Mouse (Mus musculus): ENCODE results near the gene Artn. TPM values are rescaled to one million over a fixed set of nuclear protein-coding genes. Genes with fewer than 3 reads are reported as not detected.

Gene Artn
- polyA plus RNA-seq, 1 experiment, result 1.2 TPM

DNA sequence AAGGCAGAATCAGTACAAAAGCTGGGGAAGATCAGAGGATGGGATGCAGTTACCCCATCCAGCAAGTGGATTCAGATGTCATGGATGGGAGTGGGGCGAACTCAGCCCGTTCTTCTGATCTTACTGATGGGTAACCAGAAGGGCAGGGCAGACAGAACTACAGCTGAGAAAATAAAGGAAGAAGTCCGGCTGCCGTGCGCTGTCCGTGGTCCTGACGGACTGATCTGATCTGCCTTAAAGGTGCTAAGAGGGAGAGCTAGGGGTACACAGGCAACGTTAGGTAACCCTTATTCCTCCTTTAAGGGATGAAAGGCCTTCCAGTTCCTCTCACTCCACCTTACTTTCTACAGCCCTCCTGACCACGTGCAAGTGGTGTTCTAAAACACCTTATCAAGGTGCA lies 36.2 kb downstream of the Artn start:
- Histone ChIP-seq H3K36me3 (ENCODE audit: control insufficient read depth, insufficient read depth, low read length) (peaks cover 3% of the 10 kb centered on the region; the same call in 1 of the 2 replicates), H3K27ac (ENCODE audit: insufficient read depth, low read depth, low read length) (no peak overlapping the region), H3K27me3 (replicated peaks; ENCODE audit: control insufficient read depth, insufficient read depth, low read length) (no peaks in the 10 kb centered on the region), H3K4me3 (ENCODE audit: insufficient read depth, low read depth, low read length) (no peak overlapping the region), H3K4me1 (ENCODE audit: control insufficient read depth, insufficient read depth, low read length) (0 out of 2 replicates have a peak, but pooled peaks cover 2% of the 10 kb centered on the region)
- TF ChIP-seq CTCF (conservative IDR thresholded peaks at IDR 0.05; ENCODE audit: insufficient read depth, insufficient read length, low read depth, low read length) (no peak), POLR2A (IDR thresholded peaks at IDR 0.05; ENCODE audit: low read depth, low read length) (no peak)
- WGBS, result 11% methylated on average over 9 of the region's 9 CpGs
- peak; percentile 62 for DNase-seq

DNA sequence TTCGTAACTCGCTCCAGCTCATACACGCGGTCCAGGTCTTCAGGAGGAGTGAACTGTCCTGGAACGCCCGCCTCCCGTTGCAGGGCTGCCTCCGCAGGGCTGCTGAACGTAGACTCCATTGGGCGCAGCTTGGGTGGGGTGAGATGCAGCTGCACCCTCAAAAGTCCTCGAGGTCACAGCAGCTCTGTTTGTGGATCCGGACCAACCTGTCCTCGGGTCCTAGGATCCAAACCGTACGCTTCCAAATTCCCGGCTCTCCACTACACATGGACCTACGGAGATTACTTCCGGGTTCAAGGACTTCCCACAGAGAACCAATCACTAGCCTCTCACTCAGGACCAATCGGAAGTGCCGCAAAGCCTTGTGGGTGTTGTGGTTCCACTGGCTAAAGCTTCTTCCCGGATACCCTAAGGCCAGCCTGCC lies 37.8 kb downstream of the Artn start, which contains the start of gene Dph2:
Gene Dph2 (minus strand): TSS at position 295 of the 424 bp plus-strand sequence.
- 0 out of 2 replicates have a peak, but pooled peaks cover 2% of the 10 kb centered on the region for H3K4me1 ChIP-seq (ENCODE audit: control insufficient read depth, insufficient read depth, low read length)
- peak; percentile 94 for DNase-seq
- no peak for TF ChIP-seq CTCF (conservative IDR thresholded peaks at IDR 0.05; ENCODE audit: insufficient read depth, insufficient read length, low read depth, low read length)
- TF ChIP-seq POLR2A (IDR thresholded peaks at IDR 0.05; ENCODE audit: low read depth, low read length), result no peak
- H3K4me3 ChIP-seq (ENCODE audit: insufficient read depth, low read depth, low read length), result peak within 1 kb of the TSS; percentile 64
- H3K27me3 ChIP-seq (replicated peaks; ENCODE audit: control insufficient read depth, insufficient read depth, low read length), result no peaks in the 10 kb centered on the region
- no peaks in the 10 kb centered on the region for H3K36me3 ChIP-seq (ENCODE audit: control insufficient read depth, insufficient read depth, low read length)
- no peak within 1 kb of the TSS for H3K27ac ChIP-seq (ENCODE audit: insufficient read depth, low read depth, low read length)
- under 1% methylated on average over 21 of the region's 21 CpGs for WGBS

DNA sequence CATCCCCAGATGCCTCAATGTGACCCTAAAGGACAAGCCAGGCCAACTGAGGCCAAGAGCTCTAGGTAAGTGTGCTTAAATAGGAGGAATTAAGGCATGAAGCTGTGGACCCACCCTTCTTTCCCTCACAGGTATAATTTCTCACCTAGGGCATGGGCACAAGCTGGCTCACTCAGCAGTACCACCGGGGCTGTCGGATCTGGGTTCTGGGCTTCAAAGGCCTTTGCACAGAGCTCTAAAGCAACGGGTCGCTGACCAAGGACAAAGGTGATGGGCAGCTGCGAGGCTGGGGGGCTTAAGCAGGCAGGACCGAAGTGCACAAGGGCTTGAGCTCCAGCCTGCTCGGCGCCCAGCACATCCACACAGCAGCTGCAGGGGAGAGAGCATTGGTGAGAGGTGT lies 38.8 kb downstream of the Artn start:
- H3K27ac ChIP-seq (ENCODE audit: insufficient read depth, low read depth, low read length), result no peak overlapping the region
- DNase-seq, result no peak
- H3K4me1 ChIP-seq (ENCODE audit: control insufficient read depth, insufficient read depth, low read length), result peaks cover 2% of the 10 kb centered on the region; the same call in 1 of the 2 replicates
- H3K36me3 ChIP-seq (ENCODE audit: control insufficient read depth, insufficient read depth, low read length), result no peaks in the 10 kb centered on the region
- 74% methylated on average over 8 of the region's 8 CpGs for WGBS
- H3K27me3 ChIP-seq (replicated peaks; ENCODE audit: control insufficient read depth, insufficient read depth, low read length), result no peaks in the 10 kb centered on the region
- TF ChIP-seq POLR2A (IDR thresholded peaks at IDR 0.05; ENCODE audit: low read depth, low read length) (no peak), CTCF (conservative IDR thresholded peaks at IDR 0.05; ENCODE audit: insufficient read depth, insufficient read length, low read depth, low read length) (no peak)
- H3K4me3 ChIP-seq (ENCODE audit: insufficient read depth, low read depth, low read length), result no peak overlapping the region

DNA sequence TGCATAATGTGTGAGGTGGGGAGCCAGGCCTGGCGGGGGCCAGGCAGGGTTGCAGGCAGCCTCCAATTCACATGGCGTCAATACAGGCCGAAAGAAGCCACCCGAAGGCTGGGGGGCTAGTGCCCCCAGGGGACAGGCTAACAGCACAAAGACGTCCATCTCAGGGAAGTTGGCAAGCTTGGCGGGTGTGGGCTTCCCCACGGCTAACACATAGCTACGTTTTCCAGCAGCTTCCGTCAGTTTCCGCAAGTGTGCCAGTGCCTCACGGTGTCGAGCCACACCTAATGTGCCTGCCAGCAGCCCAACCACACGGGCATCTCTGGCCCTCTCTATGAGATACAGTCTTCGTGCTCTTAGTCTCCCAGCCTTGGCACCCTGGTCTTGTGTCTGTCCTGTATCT lies 39.5 kb downstream of the Artn start:
- no peak overlapping the region for H3K4me3 ChIP-seq (ENCODE audit: insufficient read depth, low read depth, low read length)
- 92% methylated on average over 14 of the region's 14 CpGs for WGBS
- TF ChIP-seq CTCF (conservative IDR thresholded peaks at IDR 0.05; ENCODE audit: insufficient read depth, insufficient read length, low read depth, low read length), result no peak
- TF ChIP-seq POLR2A (IDR thresholded peaks at IDR 0.05; ENCODE audit: low read depth, low read length), result no peak

DNA sequence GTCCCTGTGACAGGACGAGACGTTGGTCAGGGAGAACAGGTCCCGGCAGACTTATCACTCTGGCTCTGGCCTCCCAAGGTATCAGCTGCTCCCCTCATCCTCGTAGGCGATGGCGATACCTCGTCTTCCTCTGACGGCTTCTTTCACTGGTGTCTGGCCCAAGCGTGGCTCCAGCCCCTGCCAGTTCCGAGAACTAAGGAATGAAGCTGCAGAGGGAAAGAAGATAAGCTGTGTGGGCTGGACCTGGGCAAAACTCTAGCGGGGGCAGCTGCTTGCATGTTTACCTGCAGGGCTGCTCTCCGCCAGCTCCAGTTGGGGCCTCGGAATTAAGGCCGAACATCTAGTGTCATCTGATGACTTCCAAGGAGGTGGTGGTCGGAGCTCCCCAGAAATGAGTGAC lies 40.1 kb downstream of the Artn start:
- Histone ChIP-seq H3K4me3 (ENCODE audit: insufficient read depth, low read depth, low read length) (no peak overlapping the region), H3K27me3 (replicated peaks; ENCODE audit: control insufficient read depth, insufficient read depth, low read length) (no peaks in the 10 kb centered on the region), H3K27ac (ENCODE audit: insufficient read depth, low read depth, low read length) (no peak overlapping the region), H3K4me1 (ENCODE audit: control insufficient read depth, insufficient read depth, low read length) (peaks cover 2% of the 10 kb centered on the region; the same call in 1 of the 2 replicates), H3K36me3 (ENCODE audit: control insufficient read depth, insufficient read depth, low read length) (no peaks in the 10 kb centered on the region; the same call in 1 of the 2 replicates)
- DNase-seq, result no peak
- TF ChIP-seq CTCF (conservative IDR thresholded peaks at IDR 0.05; ENCODE audit: insufficient read depth, insufficient read length, low read depth, low read length), result no peak
- TF ChIP-seq POLR2A (IDR thresholded peaks at IDR 0.05; ENCODE audit: low read depth, low read length), result no peak
- 92% methylated on average over 15 of the region's 15 CpGs for WGBS

More for the DNA sequence above, 39.5 kb downstream of the Artn start:
- no peaks in the 10 kb centered on the region; the same call in 1 of the 2 replicates for H3K36me3 ChIP-seq (ENCODE audit: control insufficient read depth, insufficient read depth, low read length)
- H3K27ac ChIP-seq (ENCODE audit: insufficient read depth, low read depth, low read length), result no peak overlapping the region
- DNase-seq, result no peak
- H3K27me3 ChIP-seq (replicated peaks; ENCODE audit: control insufficient read depth, insufficient read depth, low read length), result no peaks in the 10 kb centered on the region
- peaks cover 2% of the 10 kb centered on the region; the same call in 1 of the 2 replicates for H3K4me1 ChIP-seq (ENCODE audit: control insufficient read depth, insufficient read depth, low read length)

DNA sequence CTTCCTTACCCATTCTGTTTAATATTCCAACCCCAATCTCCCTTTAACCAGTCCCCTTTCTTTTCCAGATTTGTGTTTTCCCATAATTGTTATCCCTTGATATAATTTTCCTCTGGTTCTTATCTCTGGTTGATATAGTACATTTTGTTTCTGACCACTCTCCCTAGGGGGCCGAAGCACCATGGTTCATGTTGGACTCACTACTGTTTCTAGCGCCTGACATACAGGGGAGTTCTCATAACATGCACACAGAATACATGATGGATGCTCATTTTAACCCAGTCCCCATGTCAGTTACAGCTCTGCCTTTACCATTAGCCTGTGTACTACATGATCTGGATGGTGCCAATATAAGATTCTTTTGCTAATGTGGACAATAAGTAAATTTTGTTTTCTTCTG lies 41.6 kb downstream of the Artn start:
- H3K4me1 ChIP-seq (ENCODE audit: control insufficient read depth, insufficient read depth, low read length), result peaks cover 6% of the 10 kb centered on the region; the same call in 1 of the 2 replicates
- DNase-seq, result no peak
- no peak for TF ChIP-seq CTCF (conservative IDR thresholded peaks at IDR 0.05; ENCODE audit: insufficient read depth, insufficient read length, low read depth, low read length)
- no peak for TF ChIP-seq POLR2A (IDR thresholded peaks at IDR 0.05; ENCODE audit: low read depth, low read length)
- no peak overlapping the region for H3K4me3 ChIP-seq (ENCODE audit: insufficient read depth, low read depth, low read length)
- no peak overlapping the region for H3K27ac ChIP-seq (ENCODE audit: insufficient read depth, low read depth, low read length)
- 78% methylated on average over 2 of the region's 2 CpGs for WGBS
- H3K27me3 ChIP-seq (replicated peaks; ENCODE audit: control insufficient read depth, insufficient read depth, low read length), result no peaks in the 10 kb centered on the region
- no peaks in the 10 kb centered on the region; the same call in 1 of the 2 replicates for H3K36me3 ChIP-seq (ENCODE audit: control insufficient read depth, insufficient read depth, low read length)

DNA sequence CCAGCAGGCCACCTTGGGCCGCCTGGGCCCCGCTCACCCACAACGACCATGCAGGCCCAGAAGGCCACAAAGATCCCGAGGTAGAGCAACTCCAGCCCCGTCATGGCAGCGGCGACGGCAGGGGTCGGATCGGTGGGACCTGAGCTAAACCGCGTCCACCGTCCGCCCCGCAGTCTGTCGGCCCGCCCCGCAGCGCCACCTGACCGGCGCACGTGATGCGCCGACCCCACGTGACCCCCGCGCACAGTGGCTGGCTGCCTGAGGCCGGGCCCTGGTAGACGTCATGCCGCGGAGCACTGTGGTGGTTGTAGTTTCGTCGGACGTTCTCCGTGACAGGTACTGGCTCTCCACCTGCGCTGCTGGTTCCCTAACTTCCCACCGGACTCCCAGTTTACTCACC lies 42.4 kb downstream of the Artn start, which contains the start of gene Atp6v0b:
Gene Atp6v0b (minus strand): TSS at position 201 of the 400 bp plus-strand sequence.
- Histone ChIP-seq H3K36me3 (ENCODE audit: control insufficient read depth, insufficient read depth, low read length) (no peaks in the 10 kb centered on the region; the same call in 1 of the 2 replicates), H3K27ac (ENCODE audit: insufficient read depth, low read depth, low read length) (peak within 1 kb of the TSS; percentile 73), H3K27me3 (replicated peaks; ENCODE audit: control insufficient read depth, insufficient read depth, low read length) (no peaks in the 10 kb centered on the region), H3K4me1 (ENCODE audit: control insufficient read depth, insufficient read depth, low read length) (peaks cover 6% of the 10 kb centered on the region; the same call in 1 of the 2 replicates), H3K4me3 (ENCODE audit: insufficient read depth, low read depth, low read length) (peak within 1 kb of the TSS; percentile 84)
- peak; percentile 97 for DNase-seq
- under 1% methylated on average over 37 of the region's 37 CpGs for WGBS
- TF ChIP-seq CTCF (conservative IDR thresholded peaks at IDR 0.05; ENCODE audit: insufficient read depth, insufficient read length, low read depth, low read length) (no peak), POLR2A (IDR thresholded peaks at IDR 0.05; ENCODE audit: low read depth, low read length) (peak; percentile 68)
